Mouse (Mus musculus) neural tube, embryonic 11.5 days (tissue): ENCODE results near the gene Cacul1. TPM values are rescaled to one million over a fixed set of nuclear protein-coding genes. Genes with fewer than 3 reads are reported as not detected.

Experiments used
- ATAC-seq: fragments of 200-750 bp; cut with Nextera tagmentation; 2 replicates; pipeline ENCODE4 v1.8.0; 2017; ENCODE audit warnings: moderate number of reproducible peaks, mild to moderate bottlenecking, moderate TSS enrichment, moderate library complexity; ENCODE audit not compliant: insufficient read depth, low FRiP score, low TSS enrichment
- DNase-seq: peaks from one replicate; pipeline ENCODE4 v3.0.0-alpha.2; 2015; ENCODE audit warnings: low spot score
- H3K27ac ChIP-seq: fragments of 300-500 bp; sonication (generic); 2 replicates; pipeline ENCODE4 v1.5.1; 2014; ENCODE audit warnings: low read depth, mild to moderate bottlenecking, low read length
- H3K27me3 ChIP-seq: fragments of 300-500 bp; sonication (generic); 2 replicates; pipeline ENCODE4 v1.6.1; 2014; ENCODE audit warnings: mild to moderate bottlenecking, low read length, mixed read lengths; ENCODE audit not compliant: control insufficient read depth, insufficient read depth
- H3K36me3 ChIP-seq: fragments of 300-500 bp; sonication (generic); 2 replicates; pipeline ENCODE4 v1.6.1; 2014; ENCODE audit warnings: mild to moderate bottlenecking, low read length, moderate library complexity, mixed read lengths; ENCODE audit not compliant: control insufficient read depth, insufficient read depth
- H3K4me1 ChIP-seq: fragments of 300-500 bp; sonication (generic); 2 replicates; pipeline ENCODE4 v1.6.1; 2014; ENCODE audit warnings: low read length, mixed read lengths; ENCODE audit not compliant: control insufficient read depth, insufficient read depth
- H3K4me2 ChIP-seq: fragments of 300-500 bp; sonication (generic); 2 replicates; pipeline ENCODE4 v1.6.1; 2014; ENCODE audit warnings: low read depth, mild to moderate bottlenecking, moderate library complexity
- H3K4me3 ChIP-seq: fragments of 300-500 bp; sonication (generic); 2 replicates; pipeline ENCODE4 v1.5.1; 2014; ENCODE audit warnings: low read depth, low read length
- H3K9ac ChIP-seq: fragments of 300-500 bp; sonication (generic); 2 replicates; pipeline ENCODE4 v1.6.1; 2014; ENCODE audit warnings: mild to moderate bottlenecking, low read length
- H3K9me3 ChIP-seq: fragments of 300-500 bp; sonication (generic); 2 replicates; pipeline ENCODE4 v1.6.1; 2016; ENCODE audit warnings: low read length; ENCODE audit not compliant: control insufficient read depth
- WGBS: fragments of 180-500 bp; shearing (Covaris S2); extraction: QIAGEN DNeasy Blood & Tissue Kit; methylation state at CpG from one replicate; pipeline ENCODE4 v1.1.7; 2014; 5-methylcytosine and 5-hydroxymethylcytosine counted together
- microRNA-seq: library from miRNA; unstranded; fragments of <30 nt; microRNA quantifications from one replicate; pipeline ENCODE4, GENCODE M21; 2016
- polyA plus RNA-seq: library from polyadenylated mRNA; unstranded; fragments of >200 nt; fragmentation: Nextera tagmentation; extraction: Ambion mirVana; gene quantifications from 2 replicates; pipeline ENCODE4 v1.2.1, GENCODE M21; 2014

The Cacul1 gene
- polyA plus RNA-seq, 1 experiment from 2014 or later = 38.3 TPM

GRCm38 (mm10) chr19:60478859-60479258 is 102.0 kb downstream of the Cacul1 start:
- WGBS = 54% methylated on average over 1 of the region's 1 CpGs
- H3K4me3 ChIP-seq = no peak overlapping the region

GRCm38 (mm10) chr19:60477788-60478187 is 103.0 kb downstream of the Cacul1 start:
- no peak overlapping the region for H3K4me2 ChIP-seq
- no peaks in the 10 kb centered on the region for H3K4me1 ChIP-seq
- H3K27ac ChIP-seq = no peak overlapping the region
- no peaks in the 10 kb centered on the region for H3K27me3 ChIP-seq
- no peak overlapping the region for H3K4me3 ChIP-seq
- DNase-seq (no peak), ATAC-seq (no peak)
- no peak overlapping the region for H3K9ac ChIP-seq
- H3K9me3 ChIP-seq = no peaks in the 10 kb centered on the region
- WGBS = 75% methylated on average over 2 of the region's 2 CpGs
- H3K36me3 ChIP-seq = no peaks in the 10 kb centered on the region

More at GRCm38 (mm10) chr19:60478859-60479258, 102.0 kb downstream of the Cacul1 start:
- Histone ChIP-seq H3K27ac (no peak overlapping the region), H3K4me2 (no peak overlapping the region), H3K9me3 (no peaks in the 10 kb centered on the region), H3K27me3 (no peaks in the 10 kb centered on the region), H3K9ac (no peak overlapping the region), H3K36me3 (no peaks in the 10 kb centered on the region), H3K4me1 (no peaks in the 10 kb centered on the region)
- DNase-seq (no peak), ATAC-seq (no peak)

Small RNAs within 50 kb of the gene (microRNA-seq; reads per million reads assigned to microRNA genes)
- gene Gm25238 = not detected

Other genes starting within 250 kb of the Cacul1 start
- not detected in 2 replicates for gene Prlhr, start 112.7 kb downstream of the Cacul1 start, polyA plus RNA-seq
- 4.4 and 4.6 TPM in 2 replicates for gene Nanos1, start 175.0 kb upstream of the Cacul1 start, polyA plus RNA-seq
- gene Eif3a, start 209.6 kb upstream of the Cacul1 start, polyA plus RNA-seq = 167 and 168 TPM in 2 replicates
- 34.3 and 36.4 TPM in 2 replicates for gene Fam45a, start 230.6 kb upstream of the Cacul1 start, polyA plus RNA-seq